Mouse (Mus musculus): ENCODE results near the gene Ntm.

DNA sequence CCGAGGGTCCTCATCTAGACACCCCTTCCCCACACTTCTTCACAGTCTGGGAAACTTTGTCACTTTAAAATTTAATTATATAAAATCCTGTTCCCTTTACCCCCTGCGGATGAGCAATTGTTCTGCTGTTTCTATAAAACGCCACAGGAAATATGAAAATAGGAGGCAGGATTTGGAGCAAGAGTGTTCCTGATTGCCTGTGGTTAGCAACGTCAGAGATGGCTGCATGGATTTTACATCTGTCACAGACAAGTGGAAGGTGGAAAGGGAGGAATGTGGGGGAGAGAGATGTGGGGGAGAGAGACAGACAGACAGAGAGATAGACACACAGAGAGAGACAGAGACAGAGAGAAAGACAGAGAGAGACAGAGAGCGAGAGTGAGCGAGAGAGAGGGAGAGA, 528.3 kb downstream of the Ntm start:
- TF ChIP-seq POLR2A (IDR thresholded peaks at IDR 0.05; ENCODE audit: insufficient read length, low read depth) = no peak
- no peak for TF ChIP-seq E2F4 (IDR thresholded peaks at IDR 0.05; ENCODE audit: insufficient read depth)
- TF ChIP-seq MYOD1 (IDR thresholded peaks at IDR 0.05; ENCODE audit: control insufficient read depth in 1 of 3, insufficient read length in 2 of 3, low read depth in 2 of 3) = no peak
- TF ChIP-seq POLR2AphosphoS2 (IDR thresholded peaks at IDR 0.05; ENCODE audit: insufficient read length, low read depth) = no peak
- TF ChIP-seq MYOG (IDR thresholded peaks at IDR 0.05; ENCODE audit: control insufficient read depth in 1 of 3, insufficient read depth in 1 of 3, insufficient read length in 2 of 3, low read depth in 2 of 3) = no peak
- TF ChIP-seq TCF3 (IDR thresholded peaks at IDR 0.05; ENCODE audit: insufficient read length, low read depth) = no peak
- TF ChIP-seq REST (IDR thresholded peaks at IDR 0.05; ENCODE audit: insufficient read depth, insufficient read length) = no peak
- no peak for TF ChIP-seq TCF12 (IDR thresholded peaks at IDR 0.05; ENCODE audit: insufficient read depth, poor library complexity, severe bottlenecking)
- TF ChIP-seq USF1 (IDR thresholded peaks at IDR 0.05; ENCODE audit: low read depth) = no peak
